Mouse (Mus musculus) neutrophil, adult 5-6 weeks (primary cell): ENCODE results near the gene Cd63. TPM values are rescaled to one million over a fixed set of nuclear protein-coding genes. Genes with fewer than 3 reads are reported as not detected.

Source experiments
- ATAC-seq: fragments of 151-379, 151-347 bp; 2 replicates; pipeline ENCODE4 v1.8.0; 2017; ENCODE audit warnings: mild to moderate bottlenecking, moderate TSS enrichment; ENCODE audit not compliant: insufficient number of reproducible peaks, poor library complexity, low FRiP score, severe bottlenecking; ENCODE audit errors: extremely low read depth
- total RNA-seq: library from RNA; stranded (forward); fragments of 200-1000 nt; gene quantifications from 2 replicates; pipeline ENCODE4 v1.2.3, GENCODE M21; 2017

The Cd63 gene
- total RNA-seq, 1 experiment from 2014 or later = 30.5 TPM

GRCm38 (mm10) chr10:128947496-128947895, 46.7 kb downstream of the Cd63 start:
- no peak for ATAC-seq

DNA sequence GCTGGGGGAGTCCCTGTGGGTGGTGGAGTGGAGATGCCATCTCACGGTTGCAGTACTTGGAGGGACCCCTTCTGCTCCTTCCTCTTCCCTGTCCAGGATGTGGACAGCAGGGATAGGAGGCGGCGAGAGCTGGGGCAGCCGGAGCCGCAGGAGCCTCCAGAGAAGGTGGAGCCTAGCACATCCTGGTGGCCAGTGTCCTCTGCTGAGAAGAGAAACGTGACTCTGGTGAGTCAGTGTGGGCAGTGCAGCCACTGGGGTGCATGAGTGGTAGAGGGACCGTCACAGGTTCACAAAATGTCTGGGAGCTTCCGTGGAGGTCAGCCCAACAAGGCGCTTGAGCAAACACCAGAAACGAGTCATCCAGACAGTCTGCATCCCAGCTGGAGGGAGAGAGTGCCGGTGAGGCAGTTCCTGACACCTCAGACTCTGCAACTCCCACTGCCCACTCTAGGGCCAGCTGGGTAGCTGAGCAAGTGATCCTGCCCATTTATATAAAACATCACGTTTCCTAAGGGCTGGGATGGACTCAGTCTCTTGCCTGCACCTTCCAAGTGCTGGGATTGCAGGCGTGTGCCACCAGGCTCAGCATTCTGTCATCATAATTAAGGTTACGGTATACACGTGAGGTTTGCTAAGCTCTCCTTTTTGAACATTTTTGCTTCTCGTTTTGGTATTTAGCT, 49.6 kb downstream of the Cd63 start:
- ATAC-seq = no peak

GRCm38 (mm10) chr10:128958340-128958739, 57.6 kb downstream of the Cd63 start:
- ATAC-seq = no peak

DNA sequence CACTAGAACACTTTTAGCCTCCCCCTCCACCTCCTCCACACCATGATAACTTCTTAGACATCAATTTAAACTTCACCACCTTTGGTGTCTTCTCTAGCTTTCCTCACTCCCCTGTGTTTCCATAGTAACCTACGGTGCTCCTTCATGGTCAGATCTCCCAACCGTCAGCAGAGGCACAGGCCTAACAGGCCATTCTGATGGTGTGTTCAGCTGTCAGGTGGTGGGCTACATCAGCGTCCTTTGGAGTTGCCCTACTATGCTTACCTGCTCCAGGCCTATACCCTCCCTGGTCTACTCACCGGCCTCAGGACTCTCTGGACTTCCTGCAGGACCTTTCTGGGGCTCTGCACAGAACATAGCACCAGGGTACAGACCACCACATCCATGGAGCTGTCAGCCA, 59.4 kb downstream of the Cd63 start:
- no peak for ATAC-seq

GRCm38 (mm10) chr10:128960590-128961584, 60.1 kb downstream of the Cd63 start, which contains the start of gene Mettl7b:
Gene Mettl7b, minus strand, starts transcription at chr10:128960988.
- ATAC-seq = no peak

Other genes with a start within 250 kb of the Cd63 start
- gene Suox, start 226.9 kb upstream of the Cd63 start, total RNA-seq = 4.3 and 6.2 TPM in 2 replicates
- 129 and 132 TPM in 2 replicates for gene Rab5b, start 204.7 kb upstream of the Cd63 start, total RNA-seq
- not detected in 2 replicates for gene Pmel, start 196.8 kb upstream of the Cd63 start, total RNA-seq
- 38.6 and 40.6 TPM in 2 replicates for gene Cdk2, start 196.0 kb upstream of the Cd63 start, total RNA-seq
- gene Dgka, start 156.1 kb upstream of the Cd63 start, total RNA-seq = 264 and 290 TPM in 2 replicates
- 56.3 and 57.8 TPM in 2 replicates for gene Pym1, start 153.1 kb upstream of the Cd63 start, total RNA-seq
- 4.2 and 4.4 TPM in 2 replicates for gene Mmp19, start 110.1 kb upstream of the Cd63 start, total RNA-seq
- gene Dnajc14, start 96.9 kb upstream of the Cd63 start, total RNA-seq = 77.7 and 87.9 TPM in 2 replicates
- gene Tmem198b, start 96.6 kb upstream of the Cd63 start, total RNA-seq = 7.9 and 8.0 TPM in 2 replicates
- gene Sarnp, start 83.7 kb upstream of the Cd63 start, total RNA-seq = 77.9 and 106 TPM in 2 replicates
- gene Ormdl2, start 79.3 kb upstream of the Cd63 start, total RNA-seq = 20.0 TPM in 2 replicates
- gene Gdf11, start 9.3 kb upstream of the Cd63 start, total RNA-seq = 19.9 and 22.1 TPM in 2 replicates
- gene Rdh5, start 21.9 kb downstream of the Cd63 start, total RNA-seq = 7.4 and 9.5 TPM in 2 replicates
- 58.3 and 85.6 TPM in 2 replicates for gene Bloc1s1, start 23.0 kb downstream of the Cd63 start, total RNA-seq
- 0.25 and 0.35 TPM in 2 replicates for gene Itga7, start 32.8 kb downstream of the Cd63 start, total RNA-seq
- not detected in 2 replicates for gene Mettl7b, start 60.0 kb downstream of the Cd63 start, total RNA-seq
- gene Olfr9, start 88.4 kb downstream of the Cd63 start, total RNA-seq = 0.12 TPM in 1 of 2 replicates, not detected in the other
- gene Olfr763, start 109.8 kb downstream of the Cd63 start, total RNA-seq = not detected in 2 replicates
- gene Olfr764-ps1, start 138.9 kb downstream of the Cd63 start, total RNA-seq = not detected in 2 replicates
- gene Olfr765, start 149.0 kb downstream of the Cd63 start, total RNA-seq = not detected in 2 replicates
- not detected in 2 replicates for gene Olfr766-ps1, start 168.0 kb downstream of the Cd63 start, total RNA-seq
- 0.12 TPM in 1 of 2 replicates, not detected in the other for gene Olfr767, start 181.9 kb downstream of the Cd63 start, total RNA-seq
- gene Olfr768, start 198.4 kb downstream of the Cd63 start, total RNA-seq = not detected in 2 replicates
- gene Olfr769, start 216.9 kb downstream of the Cd63 start, total RNA-seq = not detected in 2 replicates
- gene Olfr770, start 238.0 kb downstream of the Cd63 start, total RNA-seq = not detected in 2 replicates